Mouse (Mus musculus) spleen, adult 2 months (tissue): ENCODE data around the gene Polr1e.

Source experiments
- CTCF ChIP-seq: fragments of 200-500 bp; IDR thresholded peaks from 2 replicates; pipeline ENCODE4 v1.5.1; 2011; ENCODE audit warnings: mild to moderate bottlenecking, inconsistent platforms; ENCODE audit not compliant: insufficient read depth, insufficient read length, insufficient replicate concordance; ENCODE audit errors: extremely low read depth
- POLR2A ChIP-seq: fragments of 200-500 bp; IDR thresholded peaks from 2 replicates; pipeline ENCODE4 v1.6.1; 2011; ENCODE audit warnings: low read depth, low read length, inconsistent platforms

GRCm38 (mm10) chr4:45066036-45066730 lies 47.8 kb downstream of the Polr1e start:
- no peak for TF ChIP-seq POLR2A
- no peak for TF ChIP-seq CTCF
